Mouse (Mus musculus): ENCODE measurements around the gene 4930578G10Rik. TPM values are rescaled to one million over a fixed set of nuclear protein-coding genes. Genes with fewer than 3 reads are reported as not detected.
"Not testable (repeated sequence)": the region's sequence is repeated elsewhere in the genome, so short reads cannot be mapped to it uniquely, and the experiment has no call there.

Gene 4930578G10Rik
- 1 to 10 TPM; 1.3 to 2.4 TPM for total RNA-seq (2021)
- long read RNA-seq, experiment 1, result 0 reads
- long read RNA-seq, experiment 2, result 0 reads

- DNase-seq (ENCODE audit: low spot score in 2 of 2), result not testable (repeated sequence)
These were observed at the start of gene 4930578G10Rik for GRCm38 (mm10) chr4:42735245-42735644. Gene 4930578G10Rik, plus strand, starts transcription at chr4:42735545.

- not testable (repeated sequence) for DNase-seq (ENCODE audit: low spot score in 2 of 2)
These were observed 21.1 kb downstream of the 4930578G10Rik start, which contains the start of gene Ccl19 for GRCm38 (mm10) chr4:42756477-42756876. Gene Ccl19, minus strand, starts transcription at chr4:42756577.

- not testable (repeated sequence) for DNase-seq (ENCODE audit: low spot score in 2 of 2)
These were observed 38.5 kb downstream of the 4930578G10Rik start, which contains the start of gene Ccl21a for GRCm38 (mm10) chr4:42773893-42774292. Gene Ccl21a, minus strand, starts transcription at chr4:42773993.

- DNase-seq (ENCODE audit: low spot score in 2 of 2), result not testable (repeated sequence)
These were observed 118.4 kb downstream of the 4930578G10Rik start, which contains the start of gene Fam205a1 for GRCm38 (mm10) chr4:42853788-42854187. Gene Fam205a1, minus strand, starts transcription at chr4:42853888.

GRCm38 (mm10) chr4:42856671-42857070 lies 121.3 kb downstream of the 4930578G10Rik start, which contains the start of gene Gm12394:
Gene Gm12394, minus strand, starts transcription at chr4:42856771.
- DNase-seq (ENCODE audit: low spot score in 2 of 2), result not testable (repeated sequence)

GRCm38 (mm10) chr4:42860483-42860882 lies 125.1 kb downstream of the 4930578G10Rik start:
- DNase-seq (ENCODE audit: low spot score in 2 of 2), result not testable (repeated sequence)

- DNase-seq (ENCODE audit: low spot score in 2 of 2), result not testable (repeated sequence)
These were observed 128.1 kb downstream of the 4930578G10Rik start for GRCm38 (mm10) chr4:42863487-42863886.

- no peak for DNase-seq (ENCODE audit: low spot score in 2 of 2)
These were observed 132.0 kb downstream of the 4930578G10Rik start for GRCm38 (mm10) chr4:42867390-42867789.

GRCm38 (mm10) chr4:42868193-42868592 lies 132.8 kb downstream of the 4930578G10Rik start:
- DNase-seq (ENCODE audit: low spot score in 2 of 2), result no peak

- DNase-seq (ENCODE audit: low spot score in 2 of 2), result no peak
These were observed 135.4 kb downstream of the 4930578G10Rik start for GRCm38 (mm10) chr4:42870748-42871147.

- no peak for DNase-seq (ENCODE audit: low spot score in 2 of 2)
These were observed 136.8 kb downstream of the 4930578G10Rik start for GRCm38 (mm10) chr4:42872151-42872550.

GRCm38 (mm10) chr4:42872746-42873435 lies 137.5 kb downstream of the 4930578G10Rik start:
- DNase-seq (ENCODE audit: low spot score in 2 of 2), result no peak

- no peak for DNase-seq (ENCODE audit: low spot score in 2 of 2)
These were observed 138.8 kb downstream of the 4930578G10Rik start, which contains the start of gene Fam205c for GRCm38 (mm10) chr4:42874134-42874533. Gene Fam205c, minus strand, starts transcription at chr4:42874234.

GRCm38 (mm10) chr4:42876586-42877291 lies 141.4 kb downstream of the 4930578G10Rik start:
- DNase-seq (ENCODE audit: low spot score in 2 of 2), result peak; percentile 56 to 60

GRCm38 (mm10) chr4:42877657-42878056 lies 142.3 kb downstream of the 4930578G10Rik start:
- no peak for DNase-seq (ENCODE audit: low spot score in 2 of 2)

GRCm38 (mm10) chr4:42879829-42880676 lies 144.7 kb downstream of the 4930578G10Rik start:
- DNase-seq (ENCODE audit: low spot score in 2 of 2), result no peak

- no peak for DNase-seq (ENCODE audit: low spot score in 2 of 2)
These were observed 145.3 kb downstream of the 4930578G10Rik start for GRCm38 (mm10) chr4:42880677-42880948.

- peak; percentile 35 to 62 for DNase-seq (ENCODE audit: low spot score in 2 of 2)
These were observed 151.6 kb downstream of the 4930578G10Rik start for GRCm38 (mm10) chr4:42886926-42887325.

- no peak for DNase-seq (ENCODE audit: low spot score in 2 of 2)
These were observed 153.5 kb downstream of the 4930578G10Rik start for GRCm38 (mm10) chr4:42888806-42889205.

GRCm38 (mm10) chr4:42891176-42891575 lies 155.8 kb downstream of the 4930578G10Rik start:
- no peak for DNase-seq (ENCODE audit: low spot score in 2 of 2)

GRCm38 (mm10) chr4:42895118-42895517 lies 159.8 kb downstream of the 4930578G10Rik start:
- DNase-seq (ENCODE audit: low spot score in 2 of 2), result no peak

Data from left cerebral cortex, adult 18-20 months (tissue).